Mouse (Mus musculus) spleen, postnatal 14 days (tissue): ENCODE data around the gene Frem3.

ENCODE experiments used
- DNase-seq, 2 experiments: peaks; one replicate each; pipeline ENCODE4 v3.0.0; 2021 to 2022; ENCODE audit warnings: low spot score in 2 of 2

The Frem3 gene

GRCm38 (mm10) chr8:80710670-80711400 is 100.0 kb downstream of the Frem3 start:
- no peak for DNase-seq

- no peak for DNase-seq
Measured at GRCm38 (mm10) chr8:80714461-80714860, 103.6 kb downstream of the Frem3 start.

DNA sequence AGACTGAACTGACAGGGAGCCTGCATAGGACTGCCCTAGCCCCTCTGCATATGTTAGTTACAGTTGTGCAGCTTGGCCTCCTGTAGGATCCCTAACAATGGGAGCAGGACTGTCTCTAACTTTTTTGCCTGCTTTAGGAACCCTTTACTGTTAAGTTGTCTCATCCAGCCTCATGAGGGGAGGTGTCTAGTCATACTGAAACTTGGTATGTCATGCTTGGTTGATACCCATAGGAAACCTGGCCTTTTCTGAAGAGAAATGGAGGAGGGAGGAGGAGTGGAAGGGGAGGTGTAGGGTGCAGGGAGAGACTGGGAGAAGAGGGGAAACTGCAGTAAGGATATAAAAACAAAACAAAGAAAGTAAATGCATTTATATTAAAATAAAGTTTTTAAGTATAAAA is 121.4 kb downstream of the Frem3 start:
- DNase-seq, result no peak

DNA sequence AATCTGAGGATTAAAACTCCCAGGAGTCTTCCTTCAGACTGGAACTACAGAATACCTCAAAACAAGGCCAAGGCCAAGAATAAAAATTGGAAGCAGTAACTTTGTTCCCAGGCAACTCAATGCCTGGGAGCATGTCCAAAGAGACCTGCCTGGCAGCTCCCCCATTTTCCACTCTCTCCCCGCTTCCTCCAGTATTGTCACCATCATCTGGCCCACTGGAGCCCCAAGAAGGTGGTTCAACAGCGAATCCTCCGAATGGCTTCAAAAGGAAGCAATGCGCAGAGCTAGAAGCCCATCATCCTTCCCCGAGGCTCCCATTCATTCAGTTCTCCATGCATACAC is 127.1 kb downstream of the Frem3 start:
- no peak for DNase-seq

GRCm38 (mm10) chr8:80738388-80739154 is 127.7 kb downstream of the Frem3 start:
- peak; percentile 33 to 41 for DNase-seq

DNA sequence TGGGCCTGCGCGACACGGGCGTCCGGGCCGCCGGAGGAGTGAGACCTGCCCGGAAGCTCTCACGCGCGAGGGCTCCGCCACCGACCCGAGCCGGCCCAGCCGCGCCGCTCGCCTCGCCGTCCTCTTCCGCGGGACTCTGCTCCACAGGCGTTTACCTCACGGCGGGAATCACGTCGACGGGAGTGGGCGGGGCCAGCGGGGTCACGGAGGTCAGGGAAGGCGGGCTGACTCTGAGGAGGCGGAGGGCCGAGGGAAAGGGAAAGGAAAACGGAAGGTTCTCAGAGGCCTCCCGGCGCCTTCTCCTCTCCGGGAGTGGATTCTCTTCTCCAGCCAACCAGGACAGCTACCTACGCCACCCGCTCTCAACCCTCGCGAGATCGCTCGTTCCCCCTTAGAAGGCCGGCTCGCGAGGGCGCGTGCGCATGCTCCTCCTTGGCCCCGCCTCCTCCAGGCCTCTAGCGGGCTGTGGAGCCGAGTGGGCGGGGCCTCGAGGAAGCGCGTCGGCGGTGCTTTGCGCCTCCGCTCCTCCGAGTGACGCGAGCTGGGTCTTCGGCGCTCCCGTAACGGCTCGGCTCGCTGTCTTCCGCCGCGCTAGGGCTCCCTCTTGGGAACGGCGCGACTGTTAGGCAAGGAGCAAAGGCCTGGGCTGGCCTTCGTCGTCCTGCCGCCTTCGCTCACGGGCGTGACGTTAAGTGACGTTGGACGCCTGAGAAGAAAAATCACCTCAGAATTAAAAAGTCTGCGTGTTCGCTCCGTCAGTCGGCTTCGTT is 128.5 kb downstream of the Frem3 start, which contains the start of gene Smarca5:
Gene Smarca5, minus strand, starts transcription at position 343 of the 770 bp plus-strand sequence.
- DNase-seq, result peak; percentile 91

DNA sequence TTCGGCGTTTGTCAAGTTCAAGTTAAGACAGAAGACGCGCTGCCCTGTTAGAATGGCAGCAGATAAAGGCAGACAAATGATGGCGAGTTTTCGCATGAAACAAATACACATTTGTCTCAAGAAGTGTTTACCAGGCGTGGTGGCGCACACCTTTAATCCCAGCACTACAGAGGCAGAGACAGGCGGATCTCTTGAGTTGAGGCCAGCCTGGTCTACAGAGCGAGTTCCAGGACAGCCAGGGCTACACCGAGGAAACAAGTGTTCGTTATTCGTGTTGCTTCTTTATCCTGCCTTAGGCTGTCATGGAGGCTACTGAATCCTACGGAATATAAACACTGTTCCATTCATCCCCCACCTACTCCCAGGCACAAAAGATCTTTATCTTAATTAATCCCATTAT is 129.1 kb downstream of the Frem3 start:
- no peak for DNase-seq
